Mouse (Mus musculus): Measurements from ENCODE around the gene Rela. TPM values are rescaled to one million over a fixed set of nuclear protein-coding genes. Genes with fewer than 3 reads are reported as not detected.

The Rela gene
- total and polyA plus RNA-seq, 2 experiments from 2014 or later = 22.9 to 26.3 TPM

- H3K36me3 ChIP-seq (replicated peaks; ENCODE audit: control insufficient read depth, insufficient read depth, low read length) = peaks cover 41% of the 10 kb centered on the region
- H3K9ac ChIP-seq (replicated peaks; ENCODE audit: low read depth, low read length) = peak within 1 kb of the TSS; percentile 43
- 4% methylated on average over 30 of the region's 32 CpGs for WGBS
- H3K4me2 ChIP-seq (ENCODE audit: low read depth, low read length) = peak within 1 kb of the TSS; percentile 62
- peaks cover 5% of the 10 kb centered on the region; the same call in 1 of the 2 replicates for H3K4me1 ChIP-seq (ENCODE audit: control insufficient read depth, insufficient read depth)
- ATAC-seq (ENCODE audit: insufficient read depth, low read depth) (peak; percentile 93), DNase-seq (ENCODE audit: low spot score) (peak; percentile 90)
- H3K27ac ChIP-seq (ENCODE audit: low read depth) = peak within 1 kb of the TSS; percentile 84
- TF ChIP-seq EP300 (IDR thresholded peaks at IDR 0.05; ENCODE audit: low read depth) (peak; percentile 78; the same call in 1 of the 2 replicates), CTCF (IDR thresholded peaks at IDR 0.05; ENCODE audit: low read depth) (no peak)
- no peaks in the 10 kb centered on the region for H3K9me3 ChIP-seq (replicated peaks; ENCODE audit: control insufficient read depth, low read length)
- no peaks in the 10 kb centered on the region for H3K27me3 ChIP-seq (ENCODE audit: control insufficient read depth, insufficient read depth, low read length)
- peak within 1 kb of the TSS; percentile 60 for H3K4me3 ChIP-seq (ENCODE audit: low read depth, low read length)
Observed at GRCm38 (mm10) chr19:5662981-5663913, 26.0 kb downstream of the Rela start, which contains the start of gene Sipa1. Gene Sipa1, minus strand, starts transcription at chr19:5663707.

DNA sequence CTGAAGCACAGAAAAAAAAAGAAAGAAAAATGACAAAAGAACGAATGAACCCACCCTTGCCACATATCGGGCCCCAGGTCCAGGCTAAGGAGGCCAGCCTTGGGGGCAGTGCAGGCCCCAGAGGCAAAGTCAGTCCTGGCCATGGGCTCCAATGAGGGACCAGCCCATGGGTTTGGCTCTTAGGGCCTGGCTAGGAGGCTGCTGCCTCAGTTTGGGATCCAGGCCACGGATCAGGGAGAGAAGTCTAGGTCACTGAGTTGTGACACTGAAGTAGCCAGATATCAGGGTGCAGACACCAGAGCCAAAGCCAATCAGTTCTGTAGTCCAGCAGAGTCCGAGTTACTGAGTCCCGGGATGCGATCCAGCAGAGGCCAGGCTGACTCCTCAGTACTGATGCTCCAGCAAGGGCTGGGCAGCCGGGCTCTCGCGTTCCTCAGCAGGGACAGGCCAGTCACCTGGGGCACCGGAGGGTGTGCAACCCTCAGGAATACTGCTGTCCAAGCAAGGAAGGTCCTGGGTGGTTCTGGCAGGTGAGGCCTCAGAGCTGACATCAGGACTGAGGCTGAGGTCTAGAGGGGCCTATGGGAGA lies 27.5 kb downstream of the Rela start:
- DNase-seq (ENCODE audit: low spot score) (no peak), ATAC-seq (ENCODE audit: insufficient read depth, low read depth) (no peak)
- Histone ChIP-seq H3K4me3 (ENCODE audit: low read depth, low read length) (no peak overlapping the region), H3K4me1 (ENCODE audit: control insufficient read depth, insufficient read depth) (peaks cover 5% of the 10 kb centered on the region; the same call in 1 of the 2 replicates), H3K9ac (replicated peaks; ENCODE audit: low read depth, low read length) (no peak overlapping the region), H3K9me3 (replicated peaks; ENCODE audit: control insufficient read depth, low read length) (no peaks in the 10 kb centered on the region), H3K27me3 (ENCODE audit: control insufficient read depth, insufficient read depth, low read length) (no peaks in the 10 kb centered on the region), H3K4me2 (ENCODE audit: low read depth, low read length) (no peak overlapping the region), H3K27ac (ENCODE audit: low read depth) (no peak overlapping the region), H3K36me3 (replicated peaks; ENCODE audit: control insufficient read depth, insufficient read depth, low read length) (peaks cover 42% of the 10 kb centered on the region)
- WGBS = 92% methylated on average over 10 of the region's 10 CpGs
- TF ChIP-seq EP300 (IDR thresholded peaks at IDR 0.05; ENCODE audit: low read depth) = no peak
- no peak for TF ChIP-seq CTCF (IDR thresholded peaks at IDR 0.05; ENCODE audit: low read depth)

DNA sequence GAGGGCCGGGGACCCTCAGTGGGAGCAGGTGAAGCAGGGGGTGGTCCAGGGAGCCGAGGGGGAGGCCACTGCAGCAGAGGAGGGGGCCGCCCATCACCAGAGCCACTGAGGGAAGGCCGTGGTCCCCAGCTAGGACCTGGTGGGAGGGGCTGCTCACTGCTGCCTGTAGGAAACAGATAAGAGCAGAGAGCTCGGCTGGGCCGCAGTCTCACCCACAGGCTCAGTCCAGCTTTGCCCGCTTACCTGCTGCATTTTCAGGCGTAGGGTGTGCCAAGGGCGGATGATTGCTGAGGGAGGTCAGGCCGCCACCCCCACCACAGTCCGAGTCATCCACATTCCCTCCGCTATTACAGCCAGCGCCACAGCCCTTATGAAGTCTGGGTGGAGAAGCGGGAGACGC lies 28.2 kb downstream of the Rela start:
- ATAC-seq (ENCODE audit: insufficient read depth, low read depth) (no peak), DNase-seq (ENCODE audit: low spot score) (no peak)
- no peak overlapping the region for H3K4me3 ChIP-seq (ENCODE audit: low read depth, low read length)
- TF ChIP-seq EP300 (IDR thresholded peaks at IDR 0.05; ENCODE audit: low read depth) (no peak), CTCF (IDR thresholded peaks at IDR 0.05; ENCODE audit: low read depth) (no peak)
- no peaks in the 10 kb centered on the region for H3K9me3 ChIP-seq (replicated peaks; ENCODE audit: control insufficient read depth, low read length)
- no peak overlapping the region for H3K4me2 ChIP-seq (ENCODE audit: low read depth, low read length)
- H3K27me3 ChIP-seq (ENCODE audit: control insufficient read depth, insufficient read depth, low read length) = no peaks in the 10 kb centered on the region
- no peak overlapping the region for H3K9ac ChIP-seq (replicated peaks; ENCODE audit: low read depth, low read length)
- H3K36me3 ChIP-seq (replicated peaks; ENCODE audit: control insufficient read depth, insufficient read depth, low read length) = peaks cover 44% of the 10 kb centered on the region
- 83% methylated on average over 15 of the region's 15 CpGs for WGBS
- peaks cover 5% of the 10 kb centered on the region; the same call in 1 of the 2 replicates for H3K4me1 ChIP-seq (ENCODE audit: control insufficient read depth, insufficient read depth)
- no peak overlapping the region for H3K27ac ChIP-seq (ENCODE audit: low read depth)

DNA sequence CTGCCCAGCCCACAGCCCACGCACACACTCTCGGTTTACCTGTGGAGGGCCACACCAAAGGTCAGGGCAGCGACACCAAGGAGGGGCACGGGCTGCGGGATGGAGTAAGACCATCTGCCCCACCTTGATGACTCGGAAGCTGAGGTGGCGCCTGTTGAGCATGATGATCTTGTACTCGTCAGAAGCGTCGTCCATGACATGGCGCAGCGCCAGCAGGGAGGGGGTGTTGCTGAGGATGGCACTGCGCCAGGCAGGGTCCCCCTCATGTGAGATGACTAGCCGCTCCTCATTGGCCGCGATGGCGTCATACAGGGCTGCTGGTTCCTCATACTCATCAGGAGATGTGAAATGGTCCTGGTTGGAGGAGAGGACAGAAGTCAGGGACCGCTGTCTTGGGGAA lies 29.1 kb downstream of the Rela start:
- DNase-seq (ENCODE audit: low spot score) (no peak), ATAC-seq (ENCODE audit: insufficient read depth, low read depth) (no peak)
- peaks cover 5% of the 10 kb centered on the region; the same call in 1 of the 2 replicates for H3K4me1 ChIP-seq (ENCODE audit: control insufficient read depth, insufficient read depth)
- H3K4me3 ChIP-seq (ENCODE audit: low read depth, low read length) = no peak overlapping the region
- H3K4me2 ChIP-seq (ENCODE audit: low read depth, low read length) = no peak overlapping the region
- no peak overlapping the region for H3K9ac ChIP-seq (replicated peaks; ENCODE audit: low read depth, low read length)
- no peak overlapping the region for H3K27ac ChIP-seq (ENCODE audit: low read depth)
- no peaks in the 10 kb centered on the region for H3K9me3 ChIP-seq (replicated peaks; ENCODE audit: control insufficient read depth, low read length)
- H3K27me3 ChIP-seq (ENCODE audit: control insufficient read depth, insufficient read depth, low read length) = no peaks in the 10 kb centered on the region
- 90% methylated on average over 18 of the region's 18 CpGs for WGBS
- peaks cover 53% of the 10 kb centered on the region for H3K36me3 ChIP-seq (replicated peaks; ENCODE audit: control insufficient read depth, insufficient read depth, low read length)
- no peak for TF ChIP-seq EP300 (IDR thresholded peaks at IDR 0.05; ENCODE audit: low read depth)
- TF ChIP-seq CTCF (IDR thresholded peaks at IDR 0.05; ENCODE audit: low read depth) = no peak

GRCm38 (mm10) chr19:5668372-5668771 lies 31.1 kb downstream of the Rela start:
- TF ChIP-seq EP300 (IDR thresholded peaks at IDR 0.05; ENCODE audit: low read depth) (no peak), CTCF (IDR thresholded peaks at IDR 0.05; ENCODE audit: low read depth) (no peak)
- ATAC-seq (ENCODE audit: insufficient read depth, low read depth) (no peak), DNase-seq (ENCODE audit: low spot score) (no peak)
- Histone ChIP-seq H3K4me3 (ENCODE audit: low read depth, low read length) (no peak overlapping the region), H3K27me3 (ENCODE audit: control insufficient read depth, insufficient read depth, low read length) (no peaks in the 10 kb centered on the region), H3K9me3 (replicated peaks; ENCODE audit: control insufficient read depth, low read length) (no peaks in the 10 kb centered on the region), H3K4me1 (ENCODE audit: control insufficient read depth, insufficient read depth) (peaks cover 5% of the 10 kb centered on the region; the same call in 1 of the 2 replicates), H3K9ac (replicated peaks; ENCODE audit: low read depth, low read length) (no peak overlapping the region), H3K27ac (ENCODE audit: low read depth) (no peak overlapping the region), H3K4me2 (ENCODE audit: low read depth, low read length) (no peak overlapping the region), H3K36me3 (replicated peaks; ENCODE audit: control insufficient read depth, insufficient read depth, low read length) (peaks cover 73% of the 10 kb centered on the region)
- 87% methylated on average over 4 of the region's 4 CpGs for WGBS

All from heart, postnatal 0 days (tissue).